Mouse (Mus musculus): ENCODE data around the gene Polr2i.
"Not testable (repeated sequence)": the region's sequence is repeated elsewhere in the genome, so short reads cannot be mapped to it uniquely, and the experiment has no call there.

Polr2i gene

GRCm38 (mm10) chr7:30231669-30232454 is at the start of gene Polr2i, which contains the start of gene Tbcb:
Gene Polr2i, plus strand, starts transcription at chr7:30231948.
Gene Tbcb, minus strand, starts transcription at chr7:30232272.
- DNase-seq, result peak; percentile 98

DNA sequence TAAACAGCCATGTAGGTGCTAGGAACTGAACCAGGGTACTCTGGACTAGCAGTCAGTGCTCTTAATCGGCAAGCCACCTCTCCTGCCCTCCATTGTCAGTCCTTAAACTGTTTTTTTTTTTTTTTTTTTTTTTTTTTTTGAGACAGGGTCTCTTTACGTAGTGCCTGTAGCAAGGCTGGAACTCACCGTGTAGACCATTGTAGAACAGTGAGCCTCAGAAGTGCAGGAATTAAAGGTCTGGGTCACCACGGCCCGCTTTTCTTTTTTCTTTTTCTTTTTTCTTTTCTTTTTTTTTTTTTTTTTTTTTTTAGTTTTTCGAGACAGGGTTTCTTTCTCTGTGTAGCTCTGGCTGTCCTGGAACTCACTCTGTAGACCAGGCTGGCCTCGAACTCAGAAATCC is 48.6 kb upstream of the Polr2i start:
- DNase-seq, result not testable (repeated sequence)

DNA sequence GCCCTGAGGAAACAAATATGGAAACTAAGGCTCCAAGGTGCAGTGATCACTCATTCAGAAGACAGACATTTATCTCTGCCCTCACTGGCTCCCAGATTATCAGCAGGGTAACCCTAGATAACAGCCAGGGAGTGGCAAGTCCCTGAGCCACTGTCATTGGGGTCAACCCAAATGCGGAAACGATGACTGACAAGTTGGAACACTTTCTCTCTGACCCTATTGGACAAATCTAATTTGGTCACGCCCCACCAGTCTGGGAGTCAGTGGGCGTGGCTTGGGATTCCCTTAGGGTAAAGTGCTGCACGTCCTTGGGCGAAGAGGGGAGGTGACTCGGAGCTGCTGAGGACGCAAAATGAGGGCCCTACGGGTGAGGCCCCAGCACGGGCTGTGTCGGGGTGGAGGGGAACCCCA is 47.9 kb upstream of the Polr2i start, which contains the start of gene Cox7a1:
Gene Cox7a1 (plus strand): TSS at position 266 of the 411 bp plus-strand sequence.
- peak; percentile 91 for DNase-seq

DNA sequence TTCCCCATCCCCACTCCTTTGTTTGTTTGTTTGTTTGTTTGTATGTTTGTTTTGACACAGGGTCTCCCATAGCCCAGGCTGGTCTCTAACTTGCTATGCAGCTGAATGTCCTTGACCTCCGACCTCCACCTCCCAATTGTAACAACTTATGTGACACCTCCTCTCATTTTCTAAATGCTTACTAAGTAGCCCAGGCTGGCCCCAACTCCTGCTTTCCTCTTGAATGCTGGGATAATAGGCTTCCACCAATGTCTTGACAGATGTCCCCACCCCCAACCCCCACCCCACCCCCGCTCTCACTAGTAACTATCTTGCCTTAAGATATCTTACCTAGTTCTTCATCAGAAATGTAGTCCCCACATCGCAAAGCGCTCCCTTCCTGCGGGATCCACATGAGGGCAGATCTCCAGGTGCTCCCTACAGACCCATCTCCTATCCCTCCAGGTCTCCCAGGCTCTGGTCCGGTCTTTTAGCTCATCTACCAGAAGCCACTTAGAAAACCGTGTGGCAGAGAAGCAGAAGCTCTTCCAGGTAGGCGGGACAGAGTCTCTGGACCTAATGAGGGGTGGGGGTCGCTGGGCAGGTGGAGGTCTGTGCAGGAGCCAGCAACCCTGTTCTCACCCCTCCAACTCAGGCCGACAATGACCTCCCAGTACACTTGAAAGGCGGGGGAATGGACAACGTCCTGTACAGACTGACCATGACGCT is 47.0 kb upstream of the Polr2i start:
- DNase-seq, result no peak

- DNase-seq, result no peak
These were observed 43.2 kb upstream of the Polr2i start for GRCm38 (mm10) chr7:30188344-30189115.

DNA sequence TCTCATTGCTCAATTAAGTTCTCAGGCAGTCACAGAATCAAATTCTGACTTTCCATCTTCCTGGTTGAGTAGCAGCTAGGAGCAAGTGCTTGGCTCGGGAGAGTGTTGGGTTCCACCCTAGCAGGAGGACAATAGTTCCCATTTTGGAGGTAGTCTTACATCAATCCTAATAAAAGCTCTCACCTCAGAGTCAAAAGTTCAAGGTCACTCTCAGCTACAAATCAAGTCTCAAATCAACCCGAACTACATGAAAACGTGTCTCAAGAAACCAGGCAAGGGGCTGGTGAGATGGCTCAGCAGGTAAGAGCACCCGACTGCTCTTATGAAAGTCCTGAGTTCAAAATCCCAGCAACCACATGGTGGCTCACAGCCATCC is 42.6 kb upstream of the Polr2i start:
- DNase-seq, result no peak

DNA sequence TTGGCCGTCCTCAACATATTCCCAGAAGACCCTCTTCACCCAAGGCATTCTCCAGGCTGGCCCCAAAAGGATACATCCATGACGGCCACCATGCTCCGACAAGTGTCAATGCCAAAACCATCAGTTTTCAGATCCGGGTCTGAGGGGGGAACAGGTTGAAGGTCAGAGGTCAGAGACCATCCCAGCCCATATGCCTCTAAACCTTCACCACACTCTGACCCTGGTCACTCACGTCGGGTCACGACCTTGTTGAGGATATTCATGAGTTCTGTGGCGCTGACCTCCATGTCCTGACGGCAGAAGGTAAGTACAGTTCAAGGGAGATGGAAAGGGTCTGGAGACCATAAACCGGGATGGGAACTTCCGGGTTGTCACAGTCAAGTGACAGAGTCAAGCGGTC is 39.7 kb upstream of the Polr2i start:
- DNase-seq, result no peak

DNA sequence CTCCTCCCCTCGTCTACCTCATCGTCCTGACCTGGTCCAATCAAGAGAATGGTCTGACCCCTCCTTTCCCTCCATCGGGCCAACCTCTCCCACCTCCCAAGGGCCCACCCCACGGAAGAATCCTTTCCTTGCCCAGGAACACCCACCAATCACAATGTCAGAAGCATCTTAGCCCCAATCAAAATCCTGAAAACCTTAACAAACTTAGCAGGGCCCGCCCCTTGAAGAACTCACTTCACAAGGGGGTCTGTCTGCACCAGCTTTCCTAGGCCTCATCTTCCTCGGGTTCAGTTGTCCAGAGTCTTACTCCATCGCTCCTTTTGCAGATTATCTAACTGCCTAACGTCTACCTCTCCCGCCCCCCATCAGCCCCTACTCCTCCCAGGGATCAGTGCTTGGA is 38.7 kb upstream of the Polr2i start:
- DNase-seq, result no peak

DNA sequence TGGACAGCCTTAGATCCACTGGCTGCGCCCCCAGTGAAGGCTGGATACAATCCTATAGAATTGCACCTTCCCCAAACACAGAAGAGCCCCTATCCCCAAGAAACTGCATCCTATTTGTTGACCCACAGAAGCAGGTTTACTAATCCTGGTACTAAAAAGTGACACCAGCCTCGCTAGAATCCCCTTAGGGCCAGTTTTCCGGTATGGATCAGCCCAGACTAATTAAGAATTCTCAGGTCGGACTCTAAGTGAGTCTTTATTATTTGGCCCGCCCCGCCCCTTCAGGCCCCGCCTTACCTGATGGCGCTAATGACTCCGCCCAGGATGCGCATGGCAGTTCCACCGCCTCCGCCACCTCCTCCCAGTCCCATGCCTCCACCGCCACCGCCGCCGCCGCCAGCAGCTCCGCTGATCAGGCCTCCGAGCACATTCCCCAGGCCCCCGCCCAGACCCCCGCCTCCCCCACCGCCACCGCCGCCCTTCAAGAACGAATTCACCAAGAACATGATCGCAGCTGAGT is 38.1 kb upstream of the Polr2i start:
- DNase-seq, result peak; percentile 89

GRCm38 (mm10) chr7:30194101-30194831 is 37.5 kb upstream of the Polr2i start:
- DNase-seq, result peak; percentile 66

DNA sequence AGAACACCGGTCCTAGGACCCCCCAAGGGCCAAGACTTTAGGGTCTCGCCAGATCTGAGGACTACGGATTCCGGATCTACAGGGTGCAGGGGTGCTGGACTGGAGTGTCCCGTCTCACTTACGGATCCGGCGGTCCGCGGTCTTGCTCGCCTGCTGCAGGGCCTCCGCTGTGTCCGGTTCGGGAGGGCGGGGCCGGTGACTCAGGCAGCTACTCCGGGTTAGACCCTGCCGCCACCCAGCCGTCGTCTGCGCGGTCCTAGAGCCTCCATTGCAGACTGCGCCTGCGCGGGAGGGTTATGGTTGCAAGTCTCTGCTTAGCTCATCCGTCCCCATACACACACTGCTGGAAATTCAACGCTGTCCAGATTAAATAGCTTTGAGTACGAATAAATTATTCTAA is 36.9 kb upstream of the Polr2i start:
- DNase-seq, result peak; percentile 98

DNA sequence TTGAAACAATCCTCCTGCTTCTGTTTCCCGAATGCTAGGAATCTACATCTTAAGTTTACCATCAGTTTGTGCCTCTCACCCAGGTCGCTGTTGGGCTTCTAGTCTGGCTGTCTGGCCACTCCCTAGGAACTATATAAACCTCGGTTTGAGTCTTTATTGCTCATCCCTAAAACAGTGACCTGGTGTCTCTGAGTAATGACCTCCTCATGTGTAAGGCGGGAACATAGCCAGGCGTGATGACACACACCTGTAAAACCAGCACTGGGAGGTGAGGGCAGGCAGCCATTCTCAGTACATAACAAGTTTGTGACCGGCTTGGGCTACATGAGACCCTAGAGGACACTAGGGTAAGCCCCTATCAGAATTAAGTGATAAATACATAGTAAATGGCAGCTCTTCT is 36.3 kb upstream of the Polr2i start:
- DNase-seq, result no peak

DNA sequence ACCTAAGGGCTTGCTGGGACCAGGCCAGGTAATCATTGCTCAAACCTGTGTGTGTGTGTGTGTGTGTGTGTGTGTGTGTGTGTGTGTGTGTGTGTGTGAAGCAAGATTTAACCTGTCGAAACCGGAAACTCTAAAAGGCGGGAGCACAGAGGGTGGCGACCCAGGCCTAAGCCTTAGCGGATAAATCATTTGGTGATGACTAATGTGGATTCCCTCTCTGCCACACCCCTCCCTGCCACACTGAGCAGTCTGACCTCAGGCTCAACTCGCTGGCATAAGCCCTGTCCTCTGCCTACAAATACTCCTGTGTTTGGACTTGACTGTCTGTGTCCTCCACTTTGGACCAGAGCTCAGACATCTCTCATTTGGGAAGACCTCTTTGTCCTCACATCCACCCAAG is 35.6 kb upstream of the Polr2i start:
- DNase-seq, result no peak

DNA sequence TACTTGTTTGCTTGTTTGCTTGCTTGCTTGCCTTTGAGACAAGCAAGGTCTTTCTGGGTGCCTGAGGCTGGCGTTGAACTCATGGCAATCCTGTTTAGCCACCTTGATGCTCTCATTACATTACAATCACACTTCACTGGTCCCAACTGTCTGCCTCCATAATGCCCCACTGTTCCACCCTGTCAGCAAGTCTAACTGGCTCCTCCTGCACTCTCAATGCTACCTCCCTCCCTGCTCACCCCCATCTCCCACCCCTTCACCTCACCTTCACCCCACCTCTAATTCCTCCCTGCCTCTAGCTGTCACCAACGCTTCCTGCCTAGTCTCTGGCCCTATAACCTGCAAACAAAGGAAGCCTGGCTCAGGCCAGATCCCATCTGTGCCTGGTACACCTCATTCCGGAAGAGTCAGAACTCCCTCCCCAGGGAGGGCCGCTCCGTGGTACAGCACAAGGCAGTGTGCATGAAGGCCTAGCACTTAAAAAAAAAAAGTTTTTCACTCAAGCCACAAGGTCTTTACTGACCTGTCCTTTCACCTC is 34.1 kb upstream of the Polr2i start:
- no peak for DNase-seq

DNA sequence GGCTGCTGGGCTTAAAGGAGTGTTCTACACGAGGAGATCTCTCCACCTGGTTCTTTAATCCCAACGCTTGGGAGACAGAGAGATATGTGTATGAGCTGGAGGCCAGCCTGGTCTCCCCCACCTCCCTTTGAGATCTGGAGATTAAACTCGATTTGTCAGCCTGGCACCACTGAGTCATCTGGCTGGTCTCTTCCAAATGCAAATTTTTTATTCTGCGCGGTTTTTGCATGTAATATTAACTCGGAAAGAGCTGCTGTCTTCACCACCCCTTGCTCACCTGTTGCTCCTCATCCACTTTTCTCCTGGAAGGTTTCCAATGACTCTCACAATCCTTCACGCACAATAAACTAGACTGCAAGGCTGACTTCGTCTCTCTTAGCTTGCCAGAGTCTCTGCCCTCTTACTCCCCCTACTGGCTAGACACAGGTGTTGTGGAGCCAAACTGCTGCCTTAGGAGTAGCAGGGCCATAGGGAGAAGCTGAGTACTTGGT is 33.2 kb upstream of the Polr2i start, which contains the start of gene Capns1:
Gene Capns1 (minus strand): TSS at position 331 of the 491 bp plus-strand sequence.
- DNase-seq, result peak; percentile 71

GRCm38 (mm10) chr7:30199498-30200139 is 32.1 kb upstream of the Polr2i start:
- DNase-seq, result peak; percentile 14

DNA sequence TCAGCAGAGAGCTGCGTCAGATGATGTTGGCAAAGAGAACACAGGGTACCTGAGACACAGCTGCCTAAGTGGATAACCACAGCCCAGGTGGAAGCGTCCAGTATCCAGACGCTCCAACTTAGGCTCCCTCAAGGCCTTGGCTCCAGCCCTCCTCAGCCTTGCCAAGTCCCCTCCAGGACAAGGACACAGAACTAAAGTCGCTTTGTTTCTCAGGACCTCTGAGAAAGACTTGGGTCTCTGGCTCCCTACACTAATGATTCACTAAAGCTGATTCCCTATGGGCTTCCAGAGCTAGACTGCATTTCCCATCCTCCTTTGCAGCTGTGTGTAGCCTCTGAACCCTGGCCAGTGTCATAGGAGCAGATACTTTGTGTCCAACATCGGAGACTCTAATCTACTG is 31.5 kb upstream of the Polr2i start:
- peak; percentile 10 for DNase-seq

- DNase-seq, result not testable (repeated sequence)
These were observed 31.1 kb upstream of the Polr2i start for GRCm38 (mm10) chr7:30200661-30201060.

GRCm38 (mm10) chr7:30202895-30203690 is 28.7 kb upstream of the Polr2i start:
- no peak for DNase-seq

GRCm38 (mm10) chr7:30204380-30204779 is 27.4 kb upstream of the Polr2i start:
- DNase-seq, result no peak

All from kidney, postnatal 10 days (tissue).